Mouse (Mus musculus) E14TG2a.4 (cell line): ENCODE results near the gene Zfp335.
"Not testable (repeated sequence)": the region's sequence is repeated elsewhere in the genome, so short reads cannot be mapped to it uniquely, and the experiment has no call there.

Source experiments
- H3K27me3 ChIP-seq: 2 replicates; pipeline ENCODE4 v1.6.1; 2014; ENCODE audit warnings: low read length, control low read depth; ENCODE audit not compliant: insufficient read depth
- H3K36me3 ChIP-seq: 2 replicates; pipeline ENCODE4 v1.6.1; 2014; ENCODE audit warnings: low read length, control low read depth; ENCODE audit not compliant: insufficient read depth
- H3K4me1 ChIP-seq: replicated peaks from 2 replicates; pipeline ENCODE4 v1.6.1; 2014; ENCODE audit warnings: low read depth, low read length, control low read depth
- H3K4me3 ChIP-seq: replicated peaks from 2 replicates; pipeline ENCODE4 v1.5.1; 2014; ENCODE audit warnings: mild to moderate bottlenecking, low read length
- H3K9me3 ChIP-seq: 2 replicates; pipeline ENCODE4 v1.6.1; 2014; ENCODE audit warnings: low read length, control low read depth
- CTCF ChIP-seq: conservative IDR thresholded peaks from 2 replicates; pipeline ENCODE4 v1.5.1; 2014; ENCODE audit warnings: low read length
- NANOG ChIP-seq: IDR thresholded peaks from 2 replicates; pipeline ENCODE4 v1.6.1; 2014; ENCODE audit warnings: borderline replicate concordance, low read length, mixed read lengths
- POU5F1 ChIP-seq: IDR thresholded peaks from 2 replicates; pipeline ENCODE4 v1.6.1; 2014; ENCODE audit warnings: low read length, borderline replicate concordance

Zfp335 gene

DNA sequence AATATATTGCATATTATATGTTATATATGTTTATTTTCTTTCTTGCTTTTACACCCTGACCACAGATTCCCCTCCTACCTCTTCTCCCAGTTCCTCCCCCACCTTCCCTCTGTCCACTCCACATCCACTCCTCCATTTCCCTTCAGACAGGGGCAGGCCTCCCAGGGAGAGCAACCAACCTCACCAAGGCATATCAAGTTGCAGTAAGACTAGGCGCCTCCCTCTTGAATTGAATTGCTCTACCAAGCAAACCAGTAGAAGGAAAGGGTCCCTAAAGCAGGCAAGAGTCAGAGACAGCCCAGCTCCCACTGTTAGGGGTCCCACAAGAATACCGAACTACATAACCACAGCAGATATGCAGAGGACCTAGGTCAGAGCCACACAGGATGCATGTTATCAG is 52.4 kb downstream of the Zfp335 start:
- Histone ChIP-seq H3K4me3 (peak overlapping the region; percentile 60), H3K36me3 (peaks cover 14% of the 10 kb centered on the region), H3K9me3 (peaks cover 4% of the 10 kb centered on the region), H3K4me1 (peaks cover 79% of the 10 kb centered on the region), H3K27me3 (no peaks in the 10 kb centered on the region)
- TF ChIP-seq NANOG, result no peak
- no peak for TF ChIP-seq POU5F1
- no peak for TF ChIP-seq CTCF

GRCm38 (mm10) chr2:164857842-164858553 is 53.6 kb downstream of the Zfp335 start:
- no peaks in the 10 kb centered on the region for H3K9me3 ChIP-seq
- H3K4me1 ChIP-seq, result peaks cover 84% of the 10 kb centered on the region
- peaks cover 26% of the 10 kb centered on the region for H3K36me3 ChIP-seq
- H3K27me3 ChIP-seq, result no peaks in the 10 kb centered on the region
- TF ChIP-seq POU5F1, result no peak
- TF ChIP-seq NANOG, result peak; percentile 41; the same call in 1 of the 2 replicates
- H3K4me3 ChIP-seq, result peak overlapping the region; percentile 91

DNA sequence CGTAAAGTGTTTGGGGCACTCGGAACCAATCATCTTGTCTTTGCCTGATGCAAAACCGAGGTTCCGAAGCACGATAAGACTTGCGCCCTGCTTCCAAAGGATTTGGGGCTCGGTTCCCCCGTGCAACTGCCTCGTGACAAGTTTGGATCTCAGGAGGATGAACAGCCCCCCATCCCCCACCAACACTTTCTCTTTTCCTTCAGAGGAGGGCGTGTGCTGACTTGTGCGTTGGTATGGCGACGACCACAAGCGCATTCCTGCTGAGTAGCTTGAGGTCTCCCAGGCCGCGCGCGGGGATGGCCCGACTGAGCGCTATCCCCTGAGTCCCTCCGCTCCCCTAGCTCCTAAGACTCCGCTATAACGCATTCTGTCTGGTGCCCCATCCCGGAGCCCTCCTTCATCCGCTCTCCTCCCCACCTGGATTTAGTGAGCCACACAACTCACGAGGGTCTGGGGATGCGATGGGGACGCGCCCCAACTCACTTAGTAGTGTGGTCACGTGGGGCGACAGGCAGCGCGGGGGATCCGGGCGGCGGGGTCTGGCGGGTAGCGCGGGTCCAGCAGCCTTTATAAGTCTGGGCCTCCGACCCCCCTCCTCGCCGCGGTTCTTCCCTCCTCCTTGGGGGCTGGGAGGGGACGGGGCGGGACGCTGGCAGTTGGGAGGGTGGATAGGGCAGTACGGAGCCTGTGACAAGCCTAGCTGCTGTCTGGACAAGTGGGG is 54.3 kb downstream of the Zfp335 start, which contains the start of gene Pltp:
TSS of gene Pltp (minus strand) at position 611 of the 721 bp plus-strand sequence.
- H3K9me3 ChIP-seq, result no peaks in the 10 kb centered on the region
- no peaks in the 10 kb centered on the region for H3K27me3 ChIP-seq
- peaks cover 84% of the 10 kb centered on the region for H3K4me1 ChIP-seq
- no peak for TF ChIP-seq POU5F1
- no peak for TF ChIP-seq CTCF
- no peak for TF ChIP-seq NANOG
- peaks cover 33% of the 10 kb centered on the region for H3K36me3 ChIP-seq
- H3K4me3 ChIP-seq, result peak within 1 kb of the TSS; percentile 91

DNA sequence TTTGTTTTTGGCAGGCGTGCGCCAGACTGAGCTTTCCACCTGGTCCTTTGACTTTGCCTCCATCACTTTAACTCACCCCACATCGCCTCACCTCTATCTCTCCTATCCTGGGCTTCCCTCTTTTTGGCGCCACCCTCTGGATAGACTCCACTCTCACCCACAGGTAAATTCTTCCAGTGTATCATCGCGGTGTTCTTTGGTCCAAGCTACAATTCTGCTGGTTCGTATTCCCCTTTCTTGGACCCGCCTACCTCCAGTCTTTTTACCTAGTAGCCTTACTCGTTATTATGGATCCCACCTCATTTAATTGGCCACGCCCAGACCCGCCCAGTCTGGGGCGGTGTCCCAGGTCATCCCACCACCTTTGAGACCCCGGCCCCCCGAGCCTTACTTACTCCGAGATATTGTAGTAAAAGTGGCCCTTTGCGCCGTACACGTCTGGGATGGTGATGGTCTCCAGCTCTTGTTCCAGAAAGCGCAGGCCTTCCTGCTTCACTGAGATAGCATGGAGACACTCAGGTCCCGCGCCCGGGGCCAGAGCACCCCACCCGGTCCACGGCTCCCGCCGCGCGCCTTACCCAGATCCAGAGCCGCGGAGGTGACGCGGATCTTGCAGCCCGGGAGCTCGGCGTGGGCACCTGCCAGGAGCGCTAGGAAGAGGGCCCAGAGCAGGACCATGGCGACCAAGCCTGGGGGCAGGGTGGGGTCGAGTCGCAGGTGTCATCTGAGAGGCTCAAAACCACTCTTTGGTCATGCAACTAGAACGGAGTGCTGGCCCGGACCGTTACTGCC is 55.1 kb downstream of the Zfp335 start:
- Histone ChIP-seq H3K36me3 (peaks cover 41% of the 10 kb centered on the region), H3K9me3 (no peaks in the 10 kb centered on the region), H3K4me1 (peaks cover 84% of the 10 kb centered on the region), H3K4me3 (peak overlapping the region; percentile 91), H3K27me3 (no peaks in the 10 kb centered on the region)
- TF ChIP-seq NANOG (no peak), POU5F1 (no peak), CTCF (no peak)

DNA sequence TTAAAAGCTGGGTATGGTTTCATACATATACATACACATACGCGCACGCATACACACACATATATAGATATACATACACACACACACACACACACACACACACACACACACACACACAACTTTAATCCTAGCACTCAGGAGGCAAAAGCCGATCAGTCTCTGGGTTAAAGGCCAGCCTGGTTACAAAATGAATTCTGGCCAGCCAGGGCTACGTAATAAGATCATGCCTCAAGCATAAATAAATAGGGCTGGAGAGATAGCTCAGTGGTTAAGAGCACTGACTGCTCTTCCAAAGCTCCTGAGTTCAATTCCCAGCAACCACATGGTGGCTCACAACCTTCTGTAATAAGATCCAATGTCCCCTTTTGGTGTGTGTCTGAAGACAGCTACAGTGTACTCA is 56.0 kb downstream of the Zfp335 start:
- not testable (repeated sequence) for H3K9me3 ChIP-seq, H3K27me3 ChIP-seq
- Histone ChIP-seq H3K36me3 (peaks cover 50% of the 10 kb centered on the region), H3K4me1 (peaks cover 83% of the 10 kb centered on the region), H3K4me3 (peak overlapping the region; percentile 91)

DNA sequence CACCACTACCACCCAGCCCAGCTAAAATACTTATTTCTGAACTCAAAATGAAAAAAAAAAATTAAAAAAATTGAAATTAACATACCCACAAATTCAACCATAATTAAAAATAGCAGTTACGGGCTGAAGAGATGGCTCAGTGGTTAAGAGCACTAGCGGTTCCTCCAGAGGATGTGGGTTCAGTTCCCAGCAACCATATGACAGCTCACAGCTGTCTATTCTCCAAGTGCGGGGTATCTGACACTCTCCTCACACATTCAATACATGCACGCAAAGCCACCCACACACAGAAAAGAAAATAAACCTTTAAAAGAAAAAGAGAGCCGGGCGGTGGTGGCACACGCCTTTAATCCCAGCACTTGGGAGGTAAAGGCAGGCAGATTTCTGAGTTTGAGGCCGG is 61.5 kb downstream of the Zfp335 start:
- Histone ChIP-seq H3K36me3 (peaks cover 96% of the 10 kb centered on the region), H3K27me3 (no peaks in the 10 kb centered on the region), H3K4me3 (no peak overlapping the region), H3K4me1 (peaks cover 64% of the 10 kb centered on the region), H3K9me3 (no peaks in the 10 kb centered on the region)
- no peak for TF ChIP-seq NANOG
- TF ChIP-seq CTCF, result no peak
- TF ChIP-seq POU5F1, result no peak

- Histone ChIP-seq H3K27me3 (no peaks in the 10 kb centered on the region), H3K36me3 (peaks cover 96% of the 10 kb centered on the region), H3K9me3 (no peaks in the 10 kb centered on the region), H3K4me1 (peaks cover 36% of the 10 kb centered on the region), H3K4me3 (no peak overlapping the region)
- TF ChIP-seq CTCF (peak; percentile 90), POU5F1 (no peak), NANOG (no peak)
Observed at GRCm38 (mm10) chr2:164845782-164846181, 65.8 kb downstream of the Zfp335 start.
